Mouse (Mus musculus): ENCODE measurements at regions not wholly inside any gene's neighbourhood (a gene's known extent, or its start where the extent isn't known, plus 50 kb on each side); places are given as distances from the start of the nearest gene placed in this dataset.

DNA sequence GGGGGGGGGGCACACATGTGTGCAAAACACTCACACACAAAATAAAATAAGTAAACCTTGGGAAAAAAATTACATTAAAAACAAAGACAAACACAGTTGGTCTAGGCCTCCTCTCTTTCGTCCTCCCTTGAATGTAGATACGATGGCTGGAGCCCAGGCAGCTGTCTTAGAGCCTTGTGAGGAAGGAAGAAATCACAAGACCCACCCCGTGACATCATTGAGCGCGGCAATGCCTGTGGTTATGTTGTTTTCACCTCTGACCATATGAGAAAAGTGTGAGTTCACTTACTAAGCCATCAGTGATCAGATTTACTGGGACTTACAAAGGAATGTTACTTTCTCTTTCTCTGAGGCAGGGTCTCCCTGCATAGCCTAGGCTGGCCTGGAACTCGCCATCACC lies 64.8 kb upstream of the Slc6a6 start:
- TF ChIP-seq POLR2A (IDR thresholded peaks at IDR 0.05; ENCODE audit: control insufficient read depth, low read depth, low read length) (no peak), CTCF (IDR thresholded peaks at IDR 0.05; ENCODE audit: control insufficient read depth, insufficient read depth, insufficient replicate concordance, low read depth, low read length) (no peak)
